Mouse (Mus musculus) kidney, postnatal 0 days (tissue): ENCODE measurements around the gene Prune2. TPM values are rescaled to one million over a fixed set of nuclear protein-coding genes. Genes with fewer than 3 reads are reported as not detected.
A peak's percentile ranks its signal among the peaks of the same experiment; 100 is the strongest.

Source experiments
- ATAC-seq: fragments of 200-750 bp; cut with Nextera tagmentation; replicated peaks from 2 replicates; pipeline ENCODE4 v1.8.0; 2017; ENCODE audit warnings: low read depth, moderate number of reproducible peaks, moderate TSS enrichment, moderate library complexity; ENCODE audit not compliant: low FRiP score
- DNase-seq: peaks from one replicate; pipeline ENCODE4 v3.0.0-alpha.2; 2016; ENCODE audit warnings: low spot score
- H3K27ac ChIP-seq: fragments of 300-500 bp; sonication (generic); 2 replicates; pipeline ENCODE4 v1.5.1; 2014; ENCODE audit warnings: mild to moderate bottlenecking
- H3K27me3 ChIP-seq: fragments of 300-500 bp; sonication (generic); 2 replicates; pipeline ENCODE4 v1.6.1; 2014; ENCODE audit warnings: low read length, mixed read lengths; ENCODE audit not compliant: insufficient read depth
- H3K36me3 ChIP-seq: fragments of 300-500 bp; sonication (generic); 2 replicates; pipeline ENCODE4 v1.6.1; 2014; ENCODE audit warnings: low read length, mixed read lengths; ENCODE audit not compliant: insufficient read depth
- H3K4me1 ChIP-seq: fragments of 300-500 bp; sonication (generic); replicated peaks from 2 replicates; pipeline ENCODE4 v1.6.1; 2014; ENCODE audit warnings: antibody characterized with exemption, low read length, mixed read lengths; ENCODE audit not compliant: insufficient read depth
- H3K4me2 ChIP-seq: fragments of 300-500 bp; sonication (generic); 2 replicates; pipeline ENCODE4 v1.6.1; 2014; ENCODE audit warnings: mild to moderate bottlenecking, low read length, moderate library complexity, mixed read lengths
- H3K4me3 ChIP-seq: fragments of 300-500 bp; sonication (generic); replicated peaks from 2 replicates; pipeline ENCODE4 v1.5.1; 2014; ENCODE audit warnings: low read depth, low read length
- H3K9ac ChIP-seq: fragments of 300-500 bp; sonication (generic); 2 replicates; pipeline ENCODE4 v1.6.1; 2014; ENCODE audit warnings: low read depth, low read length
- H3K9me3 ChIP-seq: fragments of 300-500 bp; sonication (generic); replicated peaks from 2 replicates; pipeline ENCODE4 v1.6.1; 2016; ENCODE audit warnings: low read length, inconsistent platforms, mixed read lengths
- CTCF ChIP-seq: IDR thresholded peaks from 2 replicates; pipeline ENCODE4 v1.5.1; 2016; ENCODE audit warnings: antibody characterized with exemption, low read depth, mild to moderate bottlenecking, moderate library complexity
- WGBS: fragments of 180-500 bp; shearing (Covaris S2); extraction: QIAGEN DNeasy Blood & Tissue Kit; methylation state at CpG from one replicate; pipeline ENCODE4 v1.1.7; 2014; 5-methylcytosine and 5-hydroxymethylcytosine counted together
- polyA plus RNA-seq: library from polyadenylated mRNA; unstranded; fragments of >200 nt; fragmentation: Nextera tagmentation; extraction: Ambion mirVana; gene quantifications from 2 replicates; pipeline ENCODE4 v1.2.1, GENCODE M21; 2015

Prune2 gene
- polyA plus RNA-seq, 1 experiment from 2014 or later, result 1.1 TPM

GRCm38 (mm10) chr19:17242962-17243361, 287.0 kb downstream of the Prune2 start:
- DNase-seq, result no peak
- H3K27ac ChIP-seq, result no peak overlapping the region
- H3K4me1 ChIP-seq, result no peaks in the 10 kb centered on the region
- no peak overlapping the region for H3K4me2 ChIP-seq
- H3K36me3 ChIP-seq, result no peaks in the 10 kb centered on the region
- H3K4me3 ChIP-seq, result no peak overlapping the region
- no peak for ATAC-seq
- no peak overlapping the region for H3K9ac ChIP-seq
- no peaks in the 10 kb centered on the region for H3K27me3 ChIP-seq
- 55% methylated on average over 5 of the region's 5 CpGs for WGBS
- H3K9me3 ChIP-seq, result no peaks in the 10 kb centered on the region
- TF ChIP-seq CTCF, result no peak

GRCm38 (mm10) chr19:17244544-17244943, 288.6 kb downstream of the Prune2 start:
- ATAC-seq (no peak), DNase-seq (no peak)
- H3K27ac ChIP-seq, result no peak overlapping the region
- no peaks in the 10 kb centered on the region for H3K27me3 ChIP-seq
- WGBS, result 52% methylated on average over 7 of the region's 7 CpGs
- TF ChIP-seq CTCF, result no peak
- H3K9ac ChIP-seq, result no peak overlapping the region
- H3K4me1 ChIP-seq, result no peaks in the 10 kb centered on the region
- no peaks in the 10 kb centered on the region for H3K9me3 ChIP-seq
- no peak overlapping the region for H3K4me2 ChIP-seq
- H3K4me3 ChIP-seq, result no peak overlapping the region
- no peaks in the 10 kb centered on the region for H3K36me3 ChIP-seq

GRCm38 (mm10) chr19:17247352-17247925, 291.5 kb downstream of the Prune2 start:
- 90% methylated on average over 8 of the region's 8 CpGs for WGBS
- TF ChIP-seq CTCF, result no peak
- no peak overlapping the region for H3K27ac ChIP-seq
- no peaks in the 10 kb centered on the region for H3K9me3 ChIP-seq
- H3K4me2 ChIP-seq, result no peak overlapping the region
- H3K4me1 ChIP-seq, result no peaks in the 10 kb centered on the region
- ATAC-seq, result no peak
- H3K4me3 ChIP-seq, result no peak overlapping the region
- H3K27me3 ChIP-seq, result no peaks in the 10 kb centered on the region
- no peaks in the 10 kb centered on the region for H3K36me3 ChIP-seq
- no peak overlapping the region for H3K9ac ChIP-seq
- no peak for DNase-seq

DNA sequence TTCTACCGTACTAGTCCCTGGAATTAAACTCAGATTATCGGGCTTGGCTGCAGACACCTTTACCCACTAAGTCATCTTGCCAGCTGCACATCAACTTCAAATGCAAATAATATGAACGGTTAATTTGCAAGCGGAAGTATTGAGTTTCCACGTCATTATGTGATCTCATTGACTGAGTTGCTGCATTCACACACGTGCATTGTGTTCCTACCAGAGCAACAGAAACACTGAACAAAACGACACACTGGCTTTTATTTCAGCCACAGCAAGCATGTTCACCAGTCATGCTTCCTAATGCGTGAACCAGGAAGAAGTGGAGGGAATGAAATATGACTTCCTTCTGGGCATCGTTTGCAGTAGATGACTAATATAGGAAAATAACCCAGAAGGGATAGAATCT, 293.8 kb downstream of the Prune2 start:
- peak; percentile 50 for DNase-seq
- H3K36me3 ChIP-seq, result no peaks in the 10 kb centered on the region
- TF ChIP-seq CTCF, result no peak
- H3K9ac ChIP-seq, result no peak overlapping the region
- 60% methylated on average over 9 of the region's 9 CpGs for WGBS
- H3K27ac ChIP-seq, result no peak overlapping the region
- no peak overlapping the region for H3K4me2 ChIP-seq
- ATAC-seq, result no peak
- no peak overlapping the region for H3K4me3 ChIP-seq
- H3K27me3 ChIP-seq, result no peaks in the 10 kb centered on the region
- no peaks in the 10 kb centered on the region for H3K9me3 ChIP-seq
- no peaks in the 10 kb centered on the region for H3K4me1 ChIP-seq

- H3K9ac ChIP-seq, result no peak overlapping the region
- no peaks in the 10 kb centered on the region for H3K36me3 ChIP-seq
- H3K4me3 ChIP-seq, result no peak overlapping the region
- 68% methylated on average over 7 of the region's 7 CpGs for WGBS
- H3K9me3 ChIP-seq, result no peaks in the 10 kb centered on the region
- no peak for DNase-seq
- no peak for TF ChIP-seq CTCF
- H3K27ac ChIP-seq, result no peak overlapping the region
- H3K4me1 ChIP-seq, result no peaks in the 10 kb centered on the region
- ATAC-seq, result no peak
- H3K4me2 ChIP-seq, result no peak overlapping the region
- H3K27me3 ChIP-seq, result no peaks in the 10 kb centered on the region
These were observed 294.9 kb downstream of the Prune2 start for GRCm38 (mm10) chr19:17250801-17251200.

DNA sequence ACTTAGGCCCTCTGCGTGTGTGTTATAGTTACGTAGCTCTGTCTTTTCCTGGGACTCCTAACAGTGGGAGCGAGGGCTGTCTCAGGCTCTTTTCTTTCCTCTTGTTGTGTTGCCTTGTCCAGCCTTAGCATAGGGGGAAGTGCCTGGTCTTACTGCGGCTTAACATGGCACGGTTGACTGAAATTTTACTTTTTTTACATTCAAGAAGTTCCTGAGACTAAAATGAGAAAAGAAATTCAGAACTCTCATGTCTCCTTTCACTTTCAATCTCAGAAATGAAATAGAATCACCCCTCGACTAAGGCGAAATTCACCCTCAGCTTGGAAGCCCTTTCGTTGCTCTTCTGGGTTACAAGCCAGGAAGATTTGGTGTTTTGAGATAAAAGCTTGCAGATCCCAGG, 295.5 kb downstream of the Prune2 start:
- H3K27ac ChIP-seq, result no peak overlapping the region
- 91% methylated on average over 8 of the region's 8 CpGs for whole genome bisulfite sequencing
- no peaks in the 10 kb centered on the region for H3K9me3 ChIP-seq
- H3K27me3 ChIP-seq, result no peaks in the 10 kb centered on the region
- H3K4me1 ChIP-seq, result no peaks in the 10 kb centered on the region
- no peaks in the 10 kb centered on the region for H3K36me3 ChIP-seq
- H3K4me2 ChIP-seq, result no peak overlapping the region
- no peak for ATAC-seq
- no peak for DNase-seq
- no peak overlapping the region for H3K9ac ChIP-seq
- H3K4me3 ChIP-seq, result no peak overlapping the region
- TF ChIP-seq CTCF, result no peak

DNA sequence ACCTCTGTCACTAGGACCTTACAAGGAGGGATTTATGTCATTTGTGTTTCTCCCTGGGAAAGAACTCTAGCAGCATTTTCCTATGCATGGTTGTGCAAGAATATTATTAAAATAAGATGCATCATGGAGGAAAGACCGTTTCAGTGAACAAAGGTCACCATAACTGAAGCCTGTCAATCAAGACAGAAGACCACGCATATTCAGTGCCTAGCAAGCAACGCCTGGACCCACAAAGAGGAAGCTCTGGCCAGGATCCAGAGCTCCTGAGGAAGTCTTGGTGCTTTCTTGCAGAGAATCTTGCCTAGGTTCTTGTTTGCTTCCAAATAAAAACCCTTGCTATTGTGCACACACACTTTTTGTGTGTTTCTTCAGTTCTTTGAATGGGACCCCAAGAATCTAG, 296.9 kb downstream of the Prune2 start:
- Histone ChIP-seq H3K27ac (no peak overlapping the region), H3K27me3 (no peaks in the 10 kb centered on the region), H3K9me3 (no peaks in the 10 kb centered on the region), H3K9ac (no peak overlapping the region), H3K4me1 (no peaks in the 10 kb centered on the region), H3K4me2 (no peak overlapping the region), H3K36me3 (no peaks in the 10 kb centered on the region), H3K4me3 (no peak overlapping the region)
- DNase-seq (no peak), ATAC-seq (no peak)
- TF ChIP-seq CTCF, result no peak
- WGBS, result 44% methylated on average over 3 of the region's 3 CpGs
